Mouse (Mus musculus): ENCODE data around the gene Cd99l2.

GRCm38 (mm10) chrX:71491931-71492633 is 567 bp downstream of the Cd99l2 start:
- no peak for TF ChIP-seq ZC3H11A (IDR thresholded peaks at IDR 0.05; ENCODE audit: borderline replicate concordance, low read depth, low read length)
- TF ChIP-seq CHD2 (IDR thresholded peaks at IDR 0.05; ENCODE audit: low read depth, low read length): no peak
- TF ChIP-seq HCFC1 (IDR thresholded peaks at IDR 0.05; ENCODE audit: borderline replicate concordance, insufficient read depth, low read length): no peak
- no peak for TF ChIP-seq ZNF384 (IDR thresholded peaks at IDR 0.05; ENCODE audit: low read depth, low read length)
- no peak for TF ChIP-seq MAFK (IDR thresholded peaks at IDR 0.05; ENCODE audit: insufficient read depth, low read depth, low read length)

All from ES-E14 (cell line).